Mouse (Mus musculus): Measurements from ENCODE around the gene 4922502D21Rik.
"Not testable (repeated sequence)": the region's sequence is repeated elsewhere in the genome, so short reads cannot be mapped to it uniquely, and the experiment has no call there.

The 4922502D21Rik gene

DNA sequence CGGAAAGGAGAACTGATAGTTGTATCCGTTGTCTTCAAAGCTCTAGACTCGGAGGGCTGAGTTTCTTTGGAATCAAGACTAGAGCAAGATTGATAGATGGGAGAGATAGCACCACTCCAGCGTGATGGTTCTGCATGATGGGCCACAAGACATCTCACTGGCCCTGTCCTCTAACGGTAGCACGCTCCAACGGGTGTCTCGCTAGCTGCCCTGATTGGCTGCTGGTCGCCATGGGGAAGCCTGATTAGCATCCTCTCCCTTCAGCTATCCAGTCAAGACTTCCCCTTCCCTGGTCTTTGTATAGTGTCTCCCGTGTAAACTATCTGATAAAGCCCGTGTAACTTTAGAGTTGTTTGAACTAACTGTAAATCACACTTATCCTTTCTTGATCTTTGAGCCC lies at the start of gene 4922502D21Rik:
TSS of gene 4922502D21Rik (minus strand) at position 187 of the 400 bp plus-strand sequence.
- no peak for DNase-seq

DNA sequence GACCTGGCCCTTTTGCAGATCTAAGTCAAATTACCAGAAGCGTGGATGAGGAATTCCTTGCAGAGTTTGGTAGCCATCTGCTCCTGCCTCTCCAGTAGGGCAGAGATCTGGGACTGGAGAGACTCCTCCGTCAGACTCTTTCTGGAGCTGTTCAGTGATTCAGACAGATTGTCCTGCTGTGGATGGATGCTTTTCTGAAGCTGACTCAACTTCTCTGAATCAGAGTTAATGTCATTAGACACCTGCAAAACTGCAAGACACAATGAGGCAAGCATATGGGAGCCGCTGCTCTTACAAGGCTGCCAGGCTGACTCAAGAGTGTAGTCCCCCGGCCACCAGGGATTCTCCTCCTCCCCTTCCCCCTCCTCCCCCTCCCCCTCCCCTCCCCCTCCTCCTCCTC lies 48.9 kb upstream of the 4922502D21Rik start:
- DNase-seq = no peak

DNA sequence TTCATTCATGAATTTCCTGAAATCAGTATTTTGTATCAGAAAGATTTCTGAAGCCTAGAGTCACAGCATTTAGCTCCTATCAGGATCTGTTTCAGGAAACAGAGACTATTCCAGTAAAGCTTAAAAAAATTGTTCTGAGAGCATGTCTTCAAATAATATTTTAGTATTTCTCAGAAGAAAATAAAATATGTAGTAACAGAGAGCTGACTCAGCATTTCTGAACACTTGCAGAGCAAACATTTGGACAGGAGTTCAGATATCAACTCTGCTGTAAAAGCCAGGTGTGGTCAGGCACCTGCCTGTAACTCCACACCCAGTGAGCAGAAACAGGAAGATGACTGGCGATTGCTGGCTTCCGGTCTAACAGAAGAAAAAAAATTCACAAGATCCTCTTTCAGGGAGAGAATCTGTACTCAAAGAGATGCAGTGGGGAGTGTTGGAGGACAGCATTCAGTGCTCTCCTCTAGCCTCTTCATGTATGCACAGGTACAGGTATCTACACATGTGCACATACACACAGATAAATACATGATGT lies 43.4 kb upstream of the 4922502D21Rik start:
- no peak for DNase-seq

DNA sequence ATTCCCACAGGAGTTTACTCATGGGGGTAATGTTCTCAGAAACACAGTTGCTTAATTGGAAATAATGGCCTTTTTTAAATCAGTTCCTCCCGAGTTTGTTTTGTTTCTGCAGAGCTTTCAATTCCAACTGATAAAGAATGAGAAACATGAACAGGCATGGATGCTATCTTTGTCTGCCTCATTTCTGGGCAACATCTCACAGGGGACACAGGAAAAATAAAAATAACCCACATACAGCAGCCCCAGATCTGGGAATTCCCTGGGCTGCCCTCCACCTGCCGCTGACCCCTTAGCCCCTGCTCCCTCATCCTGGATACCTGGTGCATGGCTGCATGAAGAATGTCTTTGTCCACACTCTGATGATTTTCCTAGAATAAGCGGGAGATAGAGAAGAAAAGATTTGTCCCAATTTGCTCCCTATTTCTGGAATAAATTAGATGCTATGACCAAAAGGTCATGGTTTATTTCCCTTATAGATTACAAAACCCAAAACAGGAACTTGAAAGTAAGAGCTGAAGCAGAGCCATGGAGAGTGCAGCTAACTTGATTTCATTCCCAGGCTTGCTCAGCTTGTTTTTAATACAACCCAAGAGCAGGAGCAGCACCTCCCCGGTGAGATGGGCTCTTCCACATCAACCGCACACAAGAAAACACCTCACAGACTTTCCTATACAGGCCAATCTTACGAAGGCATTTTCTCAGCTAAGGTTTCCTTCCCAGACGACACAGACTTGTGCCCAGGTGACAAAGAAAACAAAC lies 38.0 kb upstream of the 4922502D21Rik start:
- no peak for DNase-seq

DNA sequence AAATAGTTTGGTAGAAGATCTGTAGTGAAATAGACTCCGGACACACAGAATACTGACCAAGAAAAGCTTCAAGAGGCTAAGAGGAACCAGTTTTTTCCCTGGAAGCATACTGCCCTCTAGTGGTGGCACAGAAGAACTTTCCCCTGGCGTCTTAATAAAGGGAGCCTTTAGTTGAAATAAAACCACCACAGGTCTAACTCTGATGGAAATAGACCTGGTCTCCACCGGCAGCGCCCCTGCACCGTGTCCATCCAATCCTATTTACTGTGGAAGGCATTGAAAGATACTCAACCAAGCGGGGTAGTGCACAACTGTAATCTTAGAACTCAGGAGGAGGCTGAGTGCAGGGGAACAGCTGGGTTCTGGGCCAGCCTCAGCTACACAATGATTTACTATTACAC lies 34.4 kb upstream of the 4922502D21Rik start:
- DNase-seq = peak; percentile 23

DNA sequence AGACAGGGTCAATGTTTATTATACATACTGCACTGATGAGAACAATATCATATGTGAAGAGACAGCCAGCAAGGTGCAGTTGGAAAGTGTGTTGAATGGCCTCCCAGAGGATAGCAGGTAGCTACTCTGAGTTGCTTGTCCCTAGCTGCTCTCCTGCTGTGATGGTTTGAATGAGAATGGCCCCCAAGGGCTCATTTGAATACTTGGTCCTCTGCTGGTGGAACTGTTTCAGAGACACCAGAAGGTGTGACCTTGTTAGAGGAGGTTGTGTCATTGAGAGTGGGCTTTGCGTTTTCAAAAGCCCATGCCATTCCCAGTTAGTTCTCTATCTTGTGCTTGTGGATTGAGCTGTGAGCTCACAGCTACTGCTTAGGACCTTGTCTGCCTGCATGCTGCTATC lies 32.3 kb upstream of the 4922502D21Rik start:
- DNase-seq = no peak

DNA sequence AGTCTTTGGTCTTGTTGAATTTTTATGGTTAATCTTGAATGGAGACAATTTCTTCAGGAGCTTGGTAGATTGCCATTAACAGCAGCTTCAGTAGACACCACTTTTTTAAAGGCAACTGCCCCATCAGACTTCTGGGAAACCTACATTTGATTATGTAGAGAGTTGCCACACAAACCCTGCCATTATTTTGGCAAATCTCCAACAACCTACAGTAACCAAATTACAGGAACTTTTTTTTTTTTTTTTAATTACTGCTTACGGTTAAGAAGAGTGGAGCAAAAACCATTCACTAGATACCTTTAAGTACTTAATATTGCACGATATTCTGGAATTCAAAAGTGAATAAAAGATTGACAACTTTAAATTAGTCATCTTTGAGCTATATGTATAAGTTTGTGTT lies 27.9 kb upstream of the 4922502D21Rik start:
- DNase-seq = no peak

DNA sequence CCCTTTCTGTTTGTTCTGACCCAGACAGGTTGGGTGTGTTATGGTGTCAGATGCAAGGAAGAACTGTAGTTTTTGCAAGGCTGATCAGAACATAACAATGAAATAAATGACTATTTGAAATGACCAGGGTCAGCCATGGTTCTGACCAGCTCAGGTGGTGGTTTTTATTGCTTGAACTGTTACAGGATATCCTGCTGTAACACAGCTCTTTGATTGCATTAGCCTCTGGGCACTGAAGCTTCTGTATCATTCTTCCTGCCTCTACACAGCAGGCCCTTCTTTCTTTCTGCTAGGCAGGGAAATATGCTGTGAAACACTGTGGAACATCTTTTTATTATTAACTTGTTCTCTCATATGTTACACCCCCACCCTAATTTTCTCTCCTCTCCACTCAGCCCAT lies 24.8 kb upstream of the 4922502D21Rik start:
- DNase-seq = no peak

DNA sequence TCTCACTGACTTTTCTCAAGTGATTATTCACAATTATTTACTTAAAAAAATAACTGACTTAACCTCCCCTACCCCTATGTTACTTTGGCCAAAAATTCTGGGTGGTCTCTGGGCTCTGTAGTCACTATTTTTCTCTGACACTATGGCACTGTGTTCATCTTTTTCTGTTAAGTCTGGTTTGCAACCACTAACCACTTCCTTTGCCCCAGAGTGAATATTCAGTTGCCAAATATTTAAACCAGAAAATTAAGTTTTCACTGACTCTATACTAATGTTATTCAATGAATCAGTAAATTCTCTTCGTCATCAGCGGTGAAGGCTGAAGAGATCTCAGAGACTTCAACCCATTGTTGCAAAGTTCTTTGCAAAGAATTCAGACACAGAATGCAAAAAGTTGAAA lies 24.2 kb upstream of the 4922502D21Rik start:
- DNase-seq = no peak

DNA sequence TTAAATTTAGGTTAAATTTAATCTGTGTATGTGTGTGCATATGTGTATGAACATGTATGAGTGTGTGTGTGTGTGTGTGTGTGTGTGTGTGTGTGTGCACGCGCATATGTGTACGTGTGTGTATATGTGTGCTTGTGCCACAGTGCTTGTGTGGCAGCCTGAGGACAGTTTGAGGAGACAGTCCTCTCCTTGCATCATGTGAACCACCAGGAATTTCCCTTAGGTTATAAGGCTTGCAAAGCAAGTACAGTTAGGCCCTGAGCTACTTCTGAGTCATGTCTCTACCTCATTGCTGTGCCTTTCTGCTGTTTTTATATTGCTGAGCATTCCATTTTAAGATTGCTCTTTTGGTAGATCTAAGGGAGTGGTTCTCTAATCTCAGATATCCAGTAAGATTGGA lies 19.5 kb upstream of the 4922502D21Rik start:
- no peak for DNase-seq

DNA sequence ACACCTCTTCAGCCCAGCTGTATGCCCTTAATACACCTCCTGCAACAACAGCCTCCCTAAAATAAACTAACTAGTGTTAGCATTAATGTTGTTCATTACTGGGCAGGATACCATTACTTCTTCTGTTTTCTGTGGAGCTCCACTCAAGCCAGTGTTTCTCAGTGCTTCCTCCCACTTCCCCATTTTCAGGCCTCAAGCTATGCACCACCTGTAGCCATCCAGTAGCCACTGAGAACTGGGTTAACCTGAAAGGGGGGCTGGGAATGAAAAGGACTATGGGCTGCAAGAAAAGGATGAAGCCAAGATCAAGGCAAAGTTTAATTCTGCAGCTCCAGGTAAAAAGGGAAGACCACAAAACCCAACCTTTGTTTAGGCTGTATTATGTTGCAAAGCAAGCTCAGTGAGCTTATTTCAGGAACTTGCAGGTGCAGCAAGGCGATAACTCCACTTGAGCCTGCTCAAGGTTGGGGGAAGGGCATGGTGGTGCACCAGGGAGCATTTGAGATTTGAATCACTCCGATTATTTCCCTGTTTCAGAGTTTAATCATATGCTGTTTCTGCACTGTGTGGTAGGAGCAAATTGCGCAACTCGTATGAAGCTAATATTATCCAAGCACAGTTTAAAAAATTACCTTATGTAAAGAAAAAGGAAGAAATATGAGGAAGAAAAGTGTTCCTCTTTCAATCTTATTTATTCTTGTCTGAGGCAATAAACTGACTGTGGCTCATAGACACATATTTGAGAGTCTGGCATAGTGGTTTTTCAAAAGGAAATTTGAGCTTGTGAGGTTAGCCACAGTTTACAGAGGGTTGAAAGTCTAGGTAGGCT lies 18.1 kb upstream of the 4922502D21Rik start:
- no peak for DNase-seq

DNA sequence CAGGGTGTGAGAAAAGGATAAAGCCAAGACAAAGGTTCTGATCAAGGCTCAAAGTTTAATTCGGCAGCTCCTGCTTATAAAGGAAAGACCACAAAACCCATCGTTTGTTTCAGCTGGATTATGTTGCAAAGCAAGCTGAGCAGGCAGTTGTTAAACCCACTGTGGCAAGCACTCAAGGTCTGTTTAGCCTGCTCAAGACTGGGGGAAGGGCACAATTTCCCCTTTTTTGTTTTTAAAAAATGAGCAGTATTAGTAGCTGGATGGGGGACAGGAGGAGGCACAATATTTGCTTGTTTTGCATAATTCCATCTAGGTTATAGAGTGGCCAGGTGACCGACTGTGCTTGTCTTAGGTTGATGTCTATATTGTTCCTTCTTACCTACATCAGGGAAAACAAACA lies 12.8 kb upstream of the 4922502D21Rik start:
- DNase-seq = no peak

DNA sequence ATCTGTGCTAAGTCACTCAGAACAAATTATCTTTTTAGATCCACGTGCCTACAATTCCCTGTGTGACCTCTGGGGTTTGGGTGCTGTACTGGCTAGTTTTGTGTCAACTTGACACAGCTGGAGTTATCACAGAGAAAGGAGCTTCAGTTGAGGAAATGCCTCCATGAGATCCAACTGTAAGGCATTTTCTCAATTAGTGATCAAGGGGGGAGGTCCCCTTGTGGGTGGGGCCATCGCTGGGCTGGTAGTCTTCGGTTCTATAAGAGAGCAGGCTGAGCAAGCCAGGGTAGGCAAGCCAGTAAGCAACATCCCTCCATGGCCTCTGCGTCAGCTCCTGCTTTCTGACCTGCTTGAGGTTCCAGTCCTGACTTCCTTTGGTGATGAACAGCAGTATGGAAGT lies 10.8 kb upstream of the 4922502D21Rik start, which contains the start of gene Clec12a:
TSS of gene Clec12a (plus strand) at position 301 of the 400 bp plus-strand sequence.
- DNase-seq = not testable (repeated sequence)

DNA sequence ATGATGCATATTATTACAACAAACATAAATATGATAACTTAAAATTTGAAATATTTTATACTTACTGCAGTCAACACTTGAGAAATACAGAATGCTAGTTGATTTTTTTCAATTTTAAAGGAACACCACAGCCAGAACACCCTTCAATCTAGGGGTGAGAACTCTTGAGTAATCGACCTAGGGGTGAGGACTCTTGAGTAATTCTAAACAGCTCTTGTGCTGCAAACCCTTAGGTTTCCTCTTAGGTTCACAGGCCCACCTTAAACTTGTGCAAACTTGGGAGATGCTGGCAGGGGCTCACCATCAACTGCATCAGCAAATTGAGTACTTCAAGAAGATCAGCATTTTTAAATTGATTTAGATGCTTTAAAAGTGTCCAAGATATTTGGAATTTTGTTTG lies 6.2 kb upstream of the 4922502D21Rik start:
- no peak for DNase-seq

DNA sequence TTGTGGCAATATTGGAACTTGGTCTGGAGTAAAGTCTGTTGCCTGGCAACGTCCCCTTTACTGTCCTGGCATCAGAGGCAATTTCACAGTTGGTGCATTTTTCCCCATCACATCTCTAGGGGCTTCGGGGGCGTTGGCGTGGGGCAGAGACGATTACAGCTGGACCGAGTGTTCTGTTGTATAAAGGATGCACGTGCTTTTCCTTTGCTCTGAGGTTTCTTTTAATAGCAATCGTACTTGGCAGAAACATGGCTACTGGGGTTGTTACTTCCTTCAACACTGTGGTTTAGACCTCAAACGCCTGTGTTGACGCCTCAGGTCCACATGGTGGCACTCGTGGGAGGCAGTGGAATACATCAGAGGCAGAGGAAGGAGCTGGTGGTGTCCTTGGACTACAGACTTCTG lies 2.1 kb upstream of the 4922502D21Rik start:
- DNase-seq = peak; percentile 32

DNA sequence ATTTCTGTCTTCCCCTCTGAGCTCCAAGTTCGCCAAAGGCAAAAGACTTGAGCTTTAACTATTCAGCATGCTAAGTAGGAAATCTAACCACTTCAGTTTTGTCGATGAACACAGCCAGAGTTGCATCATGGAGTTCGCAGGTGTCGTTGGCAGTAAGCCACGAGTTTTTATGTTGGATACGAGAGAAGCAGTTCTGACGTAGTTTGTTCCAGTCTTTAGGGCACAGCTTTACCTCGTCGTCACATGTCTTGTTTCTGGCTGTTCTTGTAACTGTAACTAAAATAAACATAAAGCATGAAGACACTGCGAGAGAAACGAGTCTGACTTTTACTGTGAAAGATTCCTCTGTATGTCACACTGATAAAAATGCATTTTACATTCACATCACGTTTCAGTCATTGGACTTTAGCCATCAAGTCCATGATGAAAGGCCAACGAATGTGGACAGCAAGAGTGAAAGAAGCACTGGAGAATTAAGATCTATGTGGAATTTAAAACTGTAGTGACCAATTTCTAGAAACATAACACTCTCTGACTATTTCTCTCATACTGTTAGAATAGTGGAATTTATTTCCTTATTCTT lies 4.9 kb downstream of the 4922502D21Rik start:
- DNase-seq = no peak

DNA sequence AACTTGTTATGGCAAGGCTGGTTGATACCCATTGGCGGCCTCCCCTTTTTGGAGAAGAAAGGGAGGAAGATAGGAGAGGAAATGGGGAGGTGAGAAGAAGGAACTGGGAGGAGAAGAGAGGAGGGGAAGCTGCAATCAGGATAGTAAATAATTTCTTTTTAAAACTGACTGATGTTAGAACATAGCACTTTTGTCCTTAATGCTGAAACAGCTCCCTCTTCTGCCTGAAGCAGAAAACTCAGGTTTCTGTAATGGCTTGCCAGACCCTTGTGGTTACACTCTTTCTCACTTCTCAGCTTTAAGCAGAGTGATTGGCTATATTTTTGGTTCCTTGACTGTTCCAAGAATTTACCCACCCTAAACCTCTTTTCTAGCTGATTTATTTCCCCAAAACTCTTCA lies 5.6 kb downstream of the 4922502D21Rik start:
- no peak for DNase-seq

DNA sequence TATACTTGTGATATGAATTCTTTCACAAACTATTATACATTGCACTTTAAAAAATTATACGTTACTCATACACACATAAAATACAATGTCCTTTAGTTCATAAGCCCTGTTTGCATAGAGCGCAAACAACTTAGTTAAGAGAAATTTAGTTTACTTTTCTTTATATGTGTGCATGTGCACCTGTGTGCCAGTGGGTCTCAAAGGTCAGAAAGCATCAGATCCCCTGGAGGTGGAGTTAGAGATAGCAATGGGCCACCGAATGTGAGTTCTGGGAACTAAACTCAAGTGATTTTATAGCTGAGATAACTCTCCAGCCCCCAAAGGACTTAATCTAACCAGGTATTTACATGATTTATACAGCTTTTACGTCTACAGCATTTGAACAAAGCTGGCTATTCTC lies 12.3 kb downstream of the 4922502D21Rik start:
- DNase-seq = no peak

DNA sequence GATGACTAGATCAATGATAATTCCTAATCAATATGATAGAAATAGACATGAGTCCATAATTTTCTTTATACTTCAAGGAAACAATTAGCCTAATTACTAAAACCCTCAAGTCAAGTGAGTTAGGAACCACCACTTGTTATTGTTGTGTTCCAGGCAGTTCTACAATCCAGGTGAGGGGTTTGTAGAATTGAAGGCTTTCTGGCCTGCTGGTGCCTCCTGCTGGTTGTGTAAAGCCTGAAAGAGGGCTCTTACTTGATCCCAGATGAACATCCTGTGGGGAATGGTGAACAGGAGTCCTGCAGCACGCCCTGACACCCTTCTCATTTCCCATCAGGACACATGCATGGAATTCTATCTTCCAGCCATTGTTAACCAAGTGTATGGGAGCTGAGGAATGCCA lies 13.2 kb downstream of the 4922502D21Rik start:
- no peak for DNase-seq

DNA sequence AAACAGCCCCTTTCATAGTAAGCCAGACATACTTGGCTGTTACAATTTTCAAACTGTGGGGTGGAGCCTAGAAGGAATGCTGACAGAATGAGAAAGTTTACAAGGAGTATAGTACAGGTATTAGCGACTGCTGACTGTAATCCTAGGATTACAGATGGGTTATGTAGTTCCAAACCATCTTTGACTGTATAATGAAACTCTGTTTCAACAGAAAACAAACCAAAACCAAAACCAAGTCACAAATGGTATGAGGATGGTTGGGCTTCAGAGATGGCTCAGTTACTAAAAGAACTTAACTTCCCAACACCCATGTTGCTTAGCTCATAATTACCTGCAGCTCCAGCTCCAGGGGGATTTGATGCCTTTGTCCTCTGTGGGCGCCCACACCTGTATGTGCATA lies 15.1 kb downstream of the 4922502D21Rik start:
- no peak for DNase-seq

DNA sequence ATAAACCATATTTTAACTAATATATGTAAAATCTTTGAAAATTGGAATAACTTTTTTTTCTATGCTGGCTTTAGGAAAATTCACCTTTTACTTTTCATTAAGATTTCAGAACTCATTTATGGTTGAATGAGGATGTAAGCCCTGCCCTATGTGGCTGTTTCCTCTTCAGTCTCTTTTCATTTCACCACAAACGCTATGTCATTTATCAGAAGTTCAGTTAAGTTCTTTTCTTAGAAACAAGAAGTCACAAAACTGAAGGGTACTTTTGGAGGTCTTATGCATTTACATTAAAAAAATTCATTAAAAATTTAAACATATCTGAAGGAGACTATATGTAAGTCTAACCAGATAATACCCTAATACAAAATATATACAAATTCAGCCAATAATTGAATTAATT lies 15.9 kb downstream of the 4922502D21Rik start:
- no peak for DNase-seq

DNA sequence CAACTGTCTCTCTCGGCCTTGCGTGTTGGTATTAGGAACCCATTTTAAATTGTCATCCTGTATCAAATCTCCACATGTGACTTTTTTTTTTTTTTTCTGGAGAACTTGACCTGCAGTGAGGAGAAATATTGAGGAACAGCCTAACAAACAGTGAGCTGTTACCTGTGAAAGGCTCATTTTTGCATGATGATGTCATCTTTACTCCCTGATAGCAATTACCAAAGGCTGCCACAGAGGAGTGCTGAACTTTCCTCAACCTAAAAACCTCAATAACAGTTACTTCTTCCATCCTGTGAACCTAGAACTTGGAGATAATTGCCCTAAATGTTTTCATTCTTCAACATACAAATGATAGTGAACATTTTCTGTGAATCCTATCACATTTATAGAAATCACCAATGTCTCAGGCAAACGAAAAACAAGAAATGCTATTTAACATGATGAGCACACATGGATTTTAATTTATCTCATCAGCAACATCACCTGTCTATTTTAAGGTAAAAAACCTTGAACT lies 16.9 kb downstream of the 4922502D21Rik start:
- no peak for DNase-seq

DNA sequence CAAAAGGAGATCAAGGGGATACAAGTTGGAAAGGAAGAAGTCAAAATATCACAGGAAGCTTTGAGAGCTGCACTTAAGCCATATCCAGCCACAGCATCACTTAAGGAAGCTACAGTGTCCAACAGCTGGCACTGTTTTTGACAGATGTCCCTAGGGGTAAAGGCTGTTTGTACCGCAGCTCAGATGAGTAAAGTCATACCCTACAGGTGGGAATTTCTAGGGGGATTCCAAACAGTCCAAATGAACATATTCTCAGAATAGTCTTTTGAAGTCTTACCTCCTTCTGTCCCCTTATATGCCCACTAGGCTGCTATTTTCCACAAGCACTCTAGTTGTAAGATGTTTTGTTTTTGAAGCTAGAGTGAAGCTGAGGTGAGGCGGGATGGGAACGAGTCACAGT lies 19.1 kb downstream of the 4922502D21Rik start:
- DNase-seq = no peak
